Mouse (Mus musculus) ES-E14 (cell line): Measurements from ENCODE around the gene Tlk2. TPM values are rescaled to one million over a fixed set of nuclear protein-coding genes. Genes with fewer than 3 reads are reported as not detected.
A peak's percentile ranks its signal among the peaks of the same experiment; 100 is the strongest.

Source experiments
- DNase-seq: peaks from one replicate; pipeline ENCODE4 v3.0.0-alpha.2; 2013; ENCODE audit warnings: low read depth, low spot score
- H3K27ac ChIP-seq: 2 replicates; pipeline ENCODE4 v1.5.1; 2012; ENCODE audit warnings: low read depth, mild to moderate bottlenecking, low read length, moderate library complexity, mixed read lengths; ENCODE audit not compliant: poor library complexity, insufficient read depth, severe bottlenecking
- H3K36me3 ChIP-seq: 2 replicates; pipeline ENCODE4 v1.6.1; 2012; ENCODE audit warnings: mild to moderate bottlenecking, low read length, moderate library complexity, mixed read lengths; ENCODE audit not compliant: control insufficient read depth, poor library complexity, insufficient read depth, severe bottlenecking
- H3K4me1 ChIP-seq, 2 experiments: fragments of 150-350 bp in 1 of 2; sonication (generic) in 1 of 2; 2 replicates each; pipeline ENCODE4 v1.6.1; 2012; ENCODE audit warnings: low read length in 2 of 2, mild to moderate bottlenecking in 1 of 2, mixed read lengths in 1 of 2; ENCODE audit not compliant: control insufficient read depth in 2 of 2, insufficient read depth in 2 of 2, poor library complexity in 1 of 2
- H3K4me3 ChIP-seq, 2 experiments: fragments of 150-350 bp in 1 of 2; sonication (generic) in 1 of 2; 2 replicates each; pipeline ENCODE4 v1.5.1; 2012; ENCODE audit warnings: low read length in 2 of 2, low read depth in 1 of 2, mild to moderate bottlenecking in 1 of 2, mixed read lengths in 1 of 2; ENCODE audit not compliant: insufficient read depth in 1 of 2, poor library complexity in 1 of 2, severe bottlenecking in 1 of 2
- H3K9ac ChIP-seq: 2 replicates; pipeline ENCODE4 v1.6.1; 2012; ENCODE audit warnings: low read depth, mild to moderate bottlenecking, low read length, mixed read lengths; ENCODE audit not compliant: poor library complexity, insufficient read depth, severe bottlenecking
- H3K9me3 ChIP-seq: fragments of 150-350 bp; sonication (generic); 2 replicates; pipeline ENCODE4 v1.6.1; 2012; ENCODE audit warnings: low read depth, mild to moderate bottlenecking, low read length; ENCODE audit not compliant: control insufficient read depth, insufficient read depth
- CHD2 ChIP-seq: IDR thresholded peaks from 2 replicates; pipeline ENCODE4 v1.6.1; 2014; ENCODE audit warnings: mild to moderate bottlenecking, low read depth, low read length, inconsistent platforms
- HCFC1 ChIP-seq: IDR thresholded peaks from 2 replicates; pipeline ENCODE4 v1.6.1; 2012; ENCODE audit warnings: low read length, inconsistent platforms, borderline replicate concordance; ENCODE audit not compliant: insufficient read depth
- MAFK ChIP-seq: IDR thresholded peaks from 2 replicates; pipeline ENCODE4 v1.6.1; 2014; ENCODE audit warnings: mild to moderate bottlenecking, low read depth, low read length, inconsistent platforms; ENCODE audit not compliant: insufficient read depth
- ZC3H11A ChIP-seq: IDR thresholded peaks from 2 replicates; pipeline ENCODE4 v1.6.1; 2012; ENCODE audit warnings: low read depth, mild to moderate bottlenecking, inconsistent platforms, low read length, borderline replicate concordance
- ZNF384 ChIP-seq: IDR thresholded peaks from 2 replicates; pipeline ENCODE4 v1.6.1; 2012; ENCODE audit warnings: low read depth, low read length, inconsistent platforms
- in situ Hi-C, 2 experiments: fragments of 600-800 bp; cut with MboI; formaldehyde crosslinking; loops; one replicate each; pipeline ENCODE4 v1.15.1; 2025; ENCODE audit warnings: low sequenced_read_pairs in 2 of 2, inconsistent platforms in 1 of 2; ENCODE audit not compliant: unreplicated experiment in 2 of 2
- total RNA-seq: library from RNA; depleted of rRNA; stranded (reverse); fragments of 300-350 nt; gene quantifications from 2 replicates; pipeline ENCODE4 v1.2.3, GENCODE M21; 2012

Gene Tlk2
- total RNA-seq, 1 experiment: 96.2 TPM

GRCm38 (mm10) chr11:105146593-105146992, 32.0 kb upstream of the Tlk2 start, which contains the start of gene Gm10842:
Gene Gm10842 (plus strand): TSS chr11:105146893.
- H3K4me1 ChIP-seq: peaks cover 2 to 12% of the 10 kb centered on the region in 2 experiments; a peak in 3 of 4 replicates
- H3K9me3 ChIP-seq: no peaks in the 10 kb centered on the region
- no peak within 1 kb of the TSS for H3K9ac ChIP-seq
- no peak for DNase-seq
- no peak within 1 kb of the TSS for H3K27ac ChIP-seq
- TF ChIP-seq ZNF384 (no peak), HCFC1 (no peak), MAFK (no peak), CHD2 (no peak), ZC3H11A (no peak)
- no peaks in the 10 kb centered on the region for H3K36me3 ChIP-seq
- in situ Hi-C loops: no loop called here
- no peak within 1 kb of the TSS for H3K4me3 ChIP-seq

DNA sequence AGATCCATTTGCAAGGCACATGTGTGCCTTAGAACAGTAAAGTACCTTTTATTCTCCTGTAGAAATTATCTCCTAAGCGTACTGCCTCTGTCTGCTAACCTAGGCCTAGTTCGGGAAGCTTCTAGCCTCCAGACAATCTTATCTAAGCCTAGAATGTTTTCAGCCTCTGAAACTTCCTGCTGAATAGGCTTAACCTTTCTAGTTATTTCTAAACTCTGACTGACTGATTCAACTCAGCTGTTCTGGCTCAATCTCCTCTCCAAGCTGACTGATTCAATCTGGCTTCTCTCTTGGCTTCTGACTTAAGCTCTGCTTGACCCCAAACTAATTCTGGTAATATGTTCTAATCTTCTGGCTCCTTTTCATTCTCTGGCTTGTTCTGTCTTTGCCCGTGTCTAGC, 29.3 kb upstream of the Tlk2 start:
- in situ Hi-C loops: no loop called here
- Histone ChIP-seq H3K4me3 (no peak overlapping the region), H3K9me3 (no peaks in the 10 kb centered on the region), H3K36me3 (no peaks in the 10 kb centered on the region), H3K9ac (peak overlapping the region; percentile 13; the same call in 1 of the 2 replicates), H3K27ac (no peak overlapping the region; the same call in 1 of the 2 replicates), H3K4me1 (peaks cover 4 to 31% of the 10 kb centered on the region in 2 experiments; a peak in 3 of 4 replicates)
- DNase-seq: no peak
- TF ChIP-seq ZC3H11A: no peak
- TF ChIP-seq ZNF384: no peak
- no peak for TF ChIP-seq HCFC1
- TF ChIP-seq MAFK: no peak
- TF ChIP-seq CHD2: no peak

- H3K9ac ChIP-seq: no peak overlapping the region
- TF ChIP-seq ZC3H11A (no peak), CHD2 (no peak), MAFK (no peak), HCFC1 (no peak), ZNF384 (no peak)
- in situ Hi-C loops: loop anchor here in 1 of 2 experiments (25.0 kb wide), 1 partner anchor 1187 kb away; the partner anchor contains the start of genes Arf2 and Nsf
Observed at GRCm38 (mm10) chr11:105149766-105150165, 28.8 kb upstream of the Tlk2 start.

DNA sequence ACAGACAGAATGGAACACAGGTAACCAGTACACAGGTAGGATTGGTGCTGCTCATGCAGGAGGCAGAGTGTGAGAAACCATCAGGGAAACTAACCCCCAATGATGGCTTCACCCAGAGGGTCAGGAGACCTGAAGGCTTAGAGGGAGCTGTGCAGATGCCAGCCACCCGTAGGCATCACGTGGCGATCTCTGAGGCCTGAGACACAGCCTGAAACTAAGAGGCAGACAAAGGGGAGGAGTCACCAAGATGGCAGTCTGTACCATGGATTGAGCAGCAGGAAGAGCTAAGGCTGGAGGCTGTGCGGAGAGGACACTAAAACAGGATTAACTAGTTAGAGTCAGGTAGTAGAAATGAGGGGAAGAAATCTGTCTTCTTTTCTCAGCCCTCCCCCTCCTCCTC, 27.9 kb upstream of the Tlk2 start:
- Histone ChIP-seq H3K4me3 (peak overlapping the region in 1 of 2 experiments; percentile 22; a peak in 2 of 4 replicates), H3K9me3 (no peaks in the 10 kb centered on the region), H3K27ac (peak overlapping the region; percentile 77), H3K9ac (peak overlapping the region; percentile 65; the same call in 1 of the 2 replicates), H3K36me3 (no peaks in the 10 kb centered on the region), H3K4me1 (peaks cover 4 to 31% of the 10 kb centered on the region in 2 experiments; a peak in 3 of 4 replicates)
- no peak for TF ChIP-seq HCFC1
- no peak for DNase-seq
- in situ Hi-C loops: loop anchor here in 1 of 2 experiments (25.0 kb wide), 1 partner anchor 1188 kb away; the partner anchor contains the start of genes Arf2 and Nsf

More at GRCm38 (mm10) chr11:105149766-105150165, 28.8 kb upstream of the Tlk2 start:
- Histone ChIP-seq H3K4me3 (no peak overlapping the region), H3K9me3 (no peaks in the 10 kb centered on the region), H3K4me1 (peaks cover 4 to 31% of the 10 kb centered on the region in 2 experiments; a peak in 3 of 4 replicates), H3K27ac (no peak overlapping the region; the same call in 1 of the 2 replicates), H3K36me3 (no peaks in the 10 kb centered on the region)
- DNase-seq: no peak
